In genomic region chr19:4855470-4855820, GRCm38 (mm10) we compare ENCODE assay signal across 9 mouse cellular contexts. TPM values are rescaled to one million over a fixed set of nuclear protein-coding genes. Genes with fewer than 3 reads are reported as not detected.
DNase-seq lines count a peak whose midpoint lies in the region; ATAC-seq and TF ChIP-seq lines count a peak whose summit lies in the region.
"Had no signal": no experiment of that assay in that cellular context is flagged by ENCODE, and none has a peak within 500 bp of the region (broad histone marks: within the 10 kb centered on the region; RNA-seq: fewer than 3 reads in every experiment).

No protein-coding gene starts in this region.

- peak overlapping the region; percentile 98 for H3K4me2 ChIP-seq in forebrain, embryonic 14.5 days (ENCODE audit: low read length)
- H3K4me2 ChIP-seq in liver, embryonic 13.5 days: peak overlapping the region; percentile 90

- H3K79me2 ChIP-seq in C2C12 (ENCODE audit: control insufficient read depth, insufficient read depth): no peaks in the 10 kb centered on the region

- peak overlapping the region; percentile 70 for H3K9ac ChIP-seq in forebrain, embryonic 14.5 days (ENCODE audit: low read length)
- H3K9ac ChIP-seq in liver, embryonic 13.5 days: peak overlapping the region; percentile 78

- WGBS in heart, embryonic 10.5 days: 2% methylated on average over 14 of the region's 14 CpGs
- WGBS in forebrain, embryonic 14.5 days: 1% methylated on average over 14 of the region's 14 CpGs
- WGBS in liver, embryonic 13.5 days (ENCODE audit: insufficient replicate concordance): 7% methylated on average over 14 of the region's 14 CpGs

- H3K36me3 ChIP-seq in heart, embryonic 10.5 days: no peaks in the 10 kb centered on the region
- H3K36me3 ChIP-seq in C2C12 (ENCODE audit: control insufficient read depth, insufficient read depth): no peaks in the 10 kb centered on the region
- no peaks in the 10 kb centered on the region for H3K36me3 ChIP-seq in forebrain, embryonic 14.5 days (ENCODE audit: control insufficient read depth, insufficient read depth, low read length)
- H3K36me3 ChIP-seq in liver, embryonic 13.5 days: 0 out of 2 replicates have a peak, but pooled peaks cover 2% of the 10 kb centered on the region

- H3K27me3 ChIP-seq in heart, embryonic 10.5 days (ENCODE audit: insufficient read depth, poor library complexity, severe bottlenecking): peaks cover 30% of the 10 kb centered on the region
- H3K27me3 ChIP-seq in C2C12 (ENCODE audit: control insufficient read depth, insufficient read depth, insufficient read length): peaks cover 32% of the 10 kb centered on the region
- H3K27me3 ChIP-seq in forebrain, embryonic 14.5 days (replicated peaks; ENCODE audit: control insufficient read depth, insufficient read depth, low read length): no peaks in the 10 kb centered on the region
- H3K27me3 ChIP-seq in liver, embryonic 13.5 days: peaks cover 64% of the 10 kb centered on the region

- peak overlapping the region; percentile 71 for H3K4me3 ChIP-seq in heart, embryonic 10.5 days
- no peak overlapping the region for H3K4me3 ChIP-seq in C2C12 (ENCODE audit: insufficient read depth, poor library complexity, severe bottlenecking)
- H3K4me3 ChIP-seq in forebrain, embryonic 14.5 days (ENCODE audit: low read depth, low read length): peak overlapping the region; percentile 57
- H3K4me3 ChIP-seq in liver, embryonic 13.5 days (replicated peaks): peak overlapping the region; percentile 66

- no peak for TF ChIP-seq CTCF in C2C12 (IDR thresholded peaks at IDR 0.05; ENCODE audit: control insufficient read depth, insufficient read depth, insufficient read length)

- H3ac ChIP-seq in C2C12 (ENCODE audit: control insufficient read depth, insufficient read length, low read depth): peak overlapping the region; percentile 38

- no peak for DNase-seq in heart, embryonic 10.5 days (ENCODE audit: low spot score)
- no peak for DNase-seq in heart, adult 18-20 months
- no peak for DNase-seq in forebrain, embryonic 14.5 days (ENCODE audit: low spot score)
- DNase-seq in liver, embryonic 13.5 days: no peak
- DNase-seq in embryo, embryonic 9.5 days (ENCODE audit: extremely low spot score): no peak
- DNase-seq in layer of hippocampus, adult 8-10 months (ENCODE audit: low spot score in 2 of 2): no peak
- no peak for DNase-seq in adrenal gland, adult (ENCODE audit: inconsistent age in 2 of 2, low spot score in 1 of 2)

- H3K9me3 ChIP-seq in heart, embryonic 10.5 days: no peaks in the 10 kb centered on the region
- no peaks in the 10 kb centered on the region for H3K9me3 ChIP-seq in forebrain, embryonic 14.5 days (replicated peaks; ENCODE audit: control insufficient read depth, low read length)
- no peaks in the 10 kb centered on the region for H3K9me3 ChIP-seq in liver, embryonic 13.5 days (replicated peaks)

- ATAC-seq in forebrain, embryonic 14.5 days: peak; percentile 60; the same call in 1 of the 2 replicates
- no peak for ATAC-seq in liver, embryonic 13.5 days (ENCODE audit: low read depth)
- ATAC-seq: CD4-positive, CD25-positive, alpha-beta regulatory T cell, adult 4 months had no signal

- H3K79me3 ChIP-seq in C2C12 (ENCODE audit: low read depth): no peaks in the 10 kb centered on the region

- H3K4me1 ChIP-seq in heart, embryonic 10.5 days: peaks cover 16% of the 10 kb centered on the region
- H3K4me1 ChIP-seq in forebrain, embryonic 14.5 days (ENCODE audit: control insufficient read depth, insufficient read depth, low read length): peaks cover 7% of the 10 kb centered on the region
- H3K4me1 ChIP-seq in liver, embryonic 13.5 days (replicated peaks): peaks cover 60% of the 10 kb centered on the region

- peak overlapping the region; percentile 82 for H3K27ac ChIP-seq in heart, embryonic 10.5 days
- no peak overlapping the region for H3K27ac ChIP-seq in forebrain, embryonic 14.5 days (ENCODE audit: low read depth, low read length)
- peak overlapping the region; percentile 59 for H3K27ac ChIP-seq in liver, embryonic 13.5 days

TF ChIP-seq in C2C12, 6 proteins besides CTCF, POLR2A, EP300 and RAD21:
- TF ChIP-seq MYOG (IDR thresholded peaks at IDR 0.05; ENCODE audit: control insufficient read depth, extremely low read depth, insufficient read length) (no peak), MAX (IDR thresholded peaks at IDR 0.05) (no peak), CEBPB (IDR thresholded peaks at IDR 0.05; ENCODE audit: low read depth) (no peak), MYOD1 (IDR thresholded peaks at IDR 0.05; ENCODE audit: control insufficient read depth, insufficient read length, low read depth) (no peak), FOSL1 (IDR thresholded peaks at IDR 0.05; ENCODE audit: insufficient read depth, low read length, poor library complexity, severe bottlenecking) (no peak), USF1 (IDR thresholded peaks at IDR 0.05; ENCODE audit: low read depth) (no peak)
TF ChIP-seq in C2C12: peak in this region for 0.

RNA-seq across cellular contexts. Expression of gene Ctsf, which starts 0.5 kb away (rescaled TPM):
- polyA plus RNA-seq in heart, embryonic 10.5 days (2016; fragmentation: Nextera tagmentation; extraction: Ambion mirVana): 30.3 and 32.2 TPM in 2 replicates
- 10 to 100 TPM; 73.4 to 76.3 TPM for total RNA-seq in heart, adult 18-20 months (2021)
- polyA plus RNA-seq in C2C12 (2012; fragmentation: generic; extraction: Trizol): 1.2 TPM
- polyA plus RNA-seq in forebrain, embryonic 14.5 days (2014; fragmentation: Nextera tagmentation; extraction: Ambion mirVana): 43.9 and 51.5 TPM in 2 replicates
- 23.6 and 25.3 TPM in 2 replicates for polyA plus RNA-seq in liver, embryonic 13.5 days (2015; fragmentation: Nextera tagmentation; extraction: Ambion mirVana)
- 100 to 1,000 TPM; 110 to 126 (median 119) TPM for total RNA-seq in layer of hippocampus, adult 8-10 months (2022)

RNA-seq across cellular contexts. Expression of gene Ccdc87, which starts 16.3 kb away (rescaled TPM):
- 0.17 TPM in 1 of 2 replicates, not detected in the other for polyA plus RNA-seq in heart, embryonic 10.5 days (2016; fragmentation: Nextera tagmentation; extraction: Ambion mirVana)
- total RNA-seq in heart, adult 18-20 months (2021): under 1 TPM in 1 of 2 experiments, not detected in 1; 0.10 TPM
- 0.02 TPM for polyA plus RNA-seq in C2C12 (2012; fragmentation: generic; extraction: Trizol)
- polyA plus RNA-seq in forebrain, embryonic 14.5 days (2014; fragmentation: Nextera tagmentation; extraction: Ambion mirVana): 0.50 and 0.69 TPM in 2 replicates
- 0.06 TPM in 1 of 2 replicates, not detected in the other for polyA plus RNA-seq in liver, embryonic 13.5 days (2015; fragmentation: Nextera tagmentation; extraction: Ambion mirVana)
- total RNA-seq in layer of hippocampus, adult 8-10 months (2022): 1 to 10 TPM; 2.1 to 2.8 (median 2.4) TPM
- polyA plus RNA-seq: CD4-positive, CD25-positive, alpha-beta regulatory T cell, adult 4 months had no signal

RNA-seq across cellular contexts. Expression of gene Ccs, which starts 16.3 kb away (rescaled TPM):
- polyA plus RNA-seq in heart, embryonic 10.5 days (2016; fragmentation: Nextera tagmentation; extraction: Ambion mirVana): 39.7 and 54.2 TPM in 2 replicates
- 10 to 100 TPM; 30.0 to 30.6 TPM for total RNA-seq in heart, adult 18-20 months (2021)
- polyA plus RNA-seq in C2C12 (2012; fragmentation: generic; extraction: Trizol): 36.6 TPM
- polyA plus RNA-seq in forebrain, embryonic 14.5 days (2014; fragmentation: Nextera tagmentation; extraction: Ambion mirVana): 34.3 and 40.1 TPM in 2 replicates
- 40.7 and 41.2 TPM in 2 replicates for polyA plus RNA-seq in liver, embryonic 13.5 days (2015; fragmentation: Nextera tagmentation; extraction: Ambion mirVana)
- total RNA-seq in layer of hippocampus, adult 8-10 months (2022): 10 to 100 TPM; 30.9 to 44.4 (median 38.5) TPM

RNA-seq across cellular contexts. Expression of gene Actn3, which starts 22.3 kb away (rescaled TPM):
- 6.8 and 9.9 TPM in 2 replicates for polyA plus RNA-seq in heart, embryonic 10.5 days (2016; fragmentation: Nextera tagmentation; extraction: Ambion mirVana)
- total RNA-seq in heart, adult 18-20 months (2021): under 1 TPM; 0.42 to 0.49 TPM
- 20.8 TPM for polyA plus RNA-seq in C2C12 (2012; fragmentation: generic; extraction: Trizol)
- polyA plus RNA-seq in forebrain, embryonic 14.5 days (2014; fragmentation: Nextera tagmentation; extraction: Ambion mirVana): 0.78 and 0.88 TPM in 2 replicates
- polyA plus RNA-seq in liver, embryonic 13.5 days (2015; fragmentation: Nextera tagmentation; extraction: Ambion mirVana): 0.74 and 0.82 TPM in 2 replicates
- 1 to 10 TPM in 3 of 4 experiments, under 1 TPM in 1; 0.74 to 1.4 (median 1.1) TPM for total RNA-seq in layer of hippocampus, adult 8-10 months (2022)
- polyA plus RNA-seq: CD4-positive, CD25-positive, alpha-beta regulatory T cell, adult 4 months had no signal

RNA-seq across cellular contexts. Expression of gene Zdhhc24, which starts 23.0 kb away (rescaled TPM):
- 10.2 and 12.3 TPM in 2 replicates for polyA plus RNA-seq in heart, embryonic 10.5 days (2016; fragmentation: Nextera tagmentation; extraction: Ambion mirVana)
- total RNA-seq in heart, adult 18-20 months (2021): 1 to 10 TPM; 2.4 to 3.1 TPM
- 5.4 TPM for polyA plus RNA-seq in C2C12 (2012; fragmentation: generic; extraction: Trizol)
- polyA plus RNA-seq in forebrain, embryonic 14.5 days (2014; fragmentation: Nextera tagmentation; extraction: Ambion mirVana): 11.4 and 12.9 TPM in 2 replicates
- 11.2 and 11.5 TPM in 2 replicates for polyA plus RNA-seq in liver, embryonic 13.5 days (2015; fragmentation: Nextera tagmentation; extraction: Ambion mirVana)
- total RNA-seq in layer of hippocampus, adult 8-10 months (2022): 10 to 100 TPM; 25.1 to 32.1 (median 25.6) TPM

Comparison
In these comparisons a context has a peak if more than half of its experiments do, and no peak if none do; other contexts are left out.
1. RNA of gene Ctsf, which starts 0.5 kb away (polyA plus RNA-seq): 43.9 to 51.5 TPM in forebrain, embryonic 14.5 days, 30.3 to 32.2 TPM in heart, embryonic 10.5 days and 23.6 to 25.3 TPM in liver, embryonic 13.5 days; 1.2 TPM in C2C12 (single experiment); every median in the first group is over 10 times any median in the second.